Mouse (Mus musculus) heart, embryonic 11.5 days (tissue): ENCODE results near the gene Ccdc194. TPM values are rescaled to one million over a fixed set of nuclear protein-coding genes. Genes with fewer than 3 reads are reported as not detected.
A peak's percentile ranks its signal among the peaks of the same experiment; 100 is the strongest.

Experiments used
- ATAC-seq: fragments of 200-750 bp; cut with Nextera tagmentation; replicated peaks from 2 replicates; pipeline ENCODE4 v1.8.0; 2017; ENCODE audit warnings: moderate library complexity; ENCODE audit not compliant: insufficient number of reproducible peaks, low FRiP score, low TSS enrichment
- H3K27ac ChIP-seq: fragments of 300-500 bp; sonication (generic); 2 replicates; pipeline ENCODE4 v1.5.1; 2014; ENCODE audit warnings: mild to moderate bottlenecking, low read depth, low read length
- H3K27me3 ChIP-seq: fragments of 300-500 bp; sonication (generic); 2 replicates; pipeline ENCODE4 v1.6.1; 2014; ENCODE audit warnings: mild to moderate bottlenecking, low read length, mixed read lengths; ENCODE audit not compliant: control insufficient read depth, insufficient read depth
- H3K36me3 ChIP-seq: fragments of 300-500 bp; sonication (generic); 2 replicates; pipeline ENCODE4 v1.6.1; 2014; ENCODE audit warnings: mild to moderate bottlenecking, low read length, moderate library complexity, mixed read lengths; ENCODE audit not compliant: control insufficient read depth, insufficient read depth
- H3K4me1 ChIP-seq: fragments of 300-500 bp; sonication (generic); 2 replicates; pipeline ENCODE4 v1.6.1; 2014; ENCODE audit warnings: low read length; ENCODE audit not compliant: control insufficient read depth, insufficient read depth
- H3K4me2 ChIP-seq: fragments of 300-500 bp; sonication (generic); 2 replicates; pipeline ENCODE4 v1.6.1; 2014; ENCODE audit warnings: mild to moderate bottlenecking, moderate library complexity
- H3K4me3 ChIP-seq: fragments of 300-500 bp; sonication (generic); 2 replicates; pipeline ENCODE4 v1.5.1; 2014; ENCODE audit warnings: low read depth, low read length
- H3K9ac ChIP-seq: fragments of 300-500 bp; sonication (generic); 2 replicates; pipeline ENCODE4 v1.6.1; 2014; ENCODE audit warnings: mild to moderate bottlenecking, low read depth, low read length, moderate library complexity
- H3K9me3 ChIP-seq: fragments of 300-500 bp; sonication (generic); replicated peaks from 2 replicates; pipeline ENCODE4 v1.6.1; 2016; ENCODE audit warnings: low read length; ENCODE audit not compliant: control insufficient read depth
- WGBS: fragments of 180-500 bp; shearing (Covaris S2); extraction: QIAGEN DNeasy Blood & Tissue Kit; methylation state at CpG from one replicate; pipeline ENCODE4 v1.1.7; 2014; ENCODE audit not compliant: insufficient replicate concordance; 5-methylcytosine and 5-hydroxymethylcytosine counted together
- polyA plus RNA-seq: library from polyadenylated mRNA; unstranded; fragments of >200 nt; fragmentation: Nextera tagmentation; extraction: Ambion mirVana; gene quantifications from 2 replicates; pipeline ENCODE4 v1.2.1, GENCODE M21; 2014

Ccdc194 gene
- polyA plus RNA-seq, 1 experiment from 2014 or later: 1.3 TPM

GRCm38 (mm10) chr8:71568941-71569340 lies 43.4 kb upstream of the Ccdc194 start:
- ATAC-seq: no peak

DNA sequence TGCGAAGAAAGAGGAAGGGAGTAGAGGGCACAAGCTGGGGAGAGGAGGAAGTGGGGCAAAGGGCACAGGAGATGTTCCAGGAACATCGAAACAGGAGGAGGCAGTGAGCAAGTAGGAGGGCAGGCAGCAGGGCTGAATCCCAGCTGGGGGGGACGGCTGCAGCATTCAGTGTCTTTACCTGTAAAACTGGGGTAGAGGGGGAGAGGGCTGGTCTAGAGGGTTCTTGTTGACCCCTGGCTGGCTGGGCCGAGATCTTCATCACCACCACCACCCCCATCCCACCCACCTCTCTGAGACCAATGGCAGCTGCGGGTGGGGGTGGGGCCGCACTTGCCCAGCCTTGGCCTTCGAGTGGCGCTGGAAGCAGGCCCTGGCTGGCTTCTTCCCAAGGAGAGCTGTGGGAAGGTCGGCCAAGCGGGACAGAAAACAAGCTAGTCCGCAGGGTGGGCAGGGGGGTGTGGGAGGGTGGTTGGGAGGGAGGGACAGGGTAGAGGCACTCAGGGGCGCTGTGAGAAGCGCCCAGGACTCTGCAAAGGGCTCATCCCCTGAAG lies 43.0 kb upstream of the Ccdc194 start, which contains the start of gene Slc27a1:
TSS of gene Slc27a1 (plus strand) at position 496 of the 551 bp plus-strand sequence.
- H3K4me3 ChIP-seq: peak within 1 kb of the TSS; percentile 59
- H3K27ac ChIP-seq: no peak within 1 kb of the TSS
- H3K36me3 ChIP-seq: peaks cover 2% of the 10 kb centered on the region; the same call in 1 of the 2 replicates
- peaks cover 12% of the 10 kb centered on the region for H3K4me1 ChIP-seq
- no peak for ATAC-seq
- peak within 1 kb of the TSS; percentile 64 for H3K9ac ChIP-seq
- peaks cover 24% of the 10 kb centered on the region for H3K27me3 ChIP-seq
- H3K9me3 ChIP-seq: 0 out of 2 replicates have a peak, but pooled peaks cover 3% of the 10 kb centered on the region
- peak within 1 kb of the TSS; percentile 92 for H3K4me2 ChIP-seq
- 14% methylated on average over 13 of the region's 13 CpGs for WGBS

More at GRCm38 (mm10) chr8:71568941-71569340, 43.4 kb upstream of the Ccdc194 start:
- WGBS: 26% methylated on average over 6 of the region's 6 CpGs
- H3K9ac ChIP-seq: no peak overlapping the region
- no peak overlapping the region for H3K27ac ChIP-seq
- H3K4me1 ChIP-seq: peaks cover 12% of the 10 kb centered on the region
- H3K9me3 ChIP-seq: 0 out of 2 replicates have a peak, but pooled peaks cover 3% of the 10 kb centered on the region
- peak overlapping the region; percentile 92 for H3K4me2 ChIP-seq
- H3K4me3 ChIP-seq: peak overlapping the region; percentile 59
- H3K27me3 ChIP-seq: peaks cover 24% of the 10 kb centered on the region
- peaks cover 1% of the 10 kb centered on the region; the same call in 1 of the 2 replicates for H3K36me3 ChIP-seq

- no peak overlapping the region for H3K27ac ChIP-seq
- no peak overlapping the region for H3K4me2 ChIP-seq
- 0 out of 2 replicates have a peak, but pooled peaks cover 3% of the 10 kb centered on the region for H3K9me3 ChIP-seq
- peaks cover 2% of the 10 kb centered on the region; the same call in 1 of the 2 replicates for H3K36me3 ChIP-seq
- no peak for ATAC-seq
- no peak overlapping the region for H3K4me3 ChIP-seq
- H3K4me1 ChIP-seq: peaks cover 12% of the 10 kb centered on the region
- H3K27me3 ChIP-seq: peaks cover 33% of the 10 kb centered on the region
- 58% methylated on average over 7 of the region's 7 CpGs for WGBS
- no peak overlapping the region for H3K9ac ChIP-seq
Observed at GRCm38 (mm10) chr8:71567587-71567986, 42.1 kb upstream of the Ccdc194 start.

DNA sequence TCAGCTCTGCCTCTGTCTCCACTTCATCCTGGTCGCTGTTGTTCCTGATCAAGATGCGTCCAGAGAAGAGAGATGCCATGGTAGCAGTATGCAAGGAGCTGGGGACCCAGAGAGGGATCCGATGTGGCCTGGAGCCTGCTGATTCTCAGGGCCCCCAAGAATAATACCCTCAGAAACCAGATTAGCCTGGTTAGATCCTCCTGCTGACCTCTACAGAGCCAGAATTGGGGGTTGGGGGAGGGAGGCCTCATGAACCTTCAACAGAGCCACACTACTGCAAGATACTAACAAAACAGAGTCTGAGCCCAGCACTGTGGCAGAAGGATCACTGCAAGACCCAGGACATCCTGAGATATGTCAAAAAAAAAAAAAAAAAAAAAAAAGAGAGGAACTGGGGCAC lies 41.0 kb upstream of the Ccdc194 start, which contains the start of gene Nxnl1:
TSS of gene Nxnl1 (minus strand) at position 101 of the 400 bp plus-strand sequence.
- no peak for ATAC-seq
- no peak within 1 kb of the TSS for H3K9ac ChIP-seq
- WGBS: 58% methylated on average over 3 of the region's 3 CpGs
- H3K9me3 ChIP-seq: 0 out of 2 replicates have a peak, but pooled peaks cover 3% of the 10 kb centered on the region
- no peak within 1 kb of the TSS for H3K4me3 ChIP-seq
- H3K27ac ChIP-seq: no peak within 1 kb of the TSS
- H3K36me3 ChIP-seq: peaks cover 2% of the 10 kb centered on the region; the same call in 1 of the 2 replicates
- H3K4me1 ChIP-seq: peaks cover 12% of the 10 kb centered on the region
- peaks cover 42% of the 10 kb centered on the region for H3K27me3 ChIP-seq
- H3K4me2 ChIP-seq: no peak within 1 kb of the TSS

- Histone ChIP-seq H3K9me3 (0 out of 2 replicates have a peak, but pooled peaks cover 3% of the 10 kb centered on the region), H3K4me3 (no peak overlapping the region), H3K9ac (no peak overlapping the region), H3K4me2 (no peak overlapping the region), H3K36me3 (peaks cover 2% of the 10 kb centered on the region; the same call in 1 of the 2 replicates), H3K4me1 (peaks cover 4% of the 10 kb centered on the region), H3K27ac (no peak overlapping the region), H3K27me3 (peaks cover 55% of the 10 kb centered on the region)
- no peak for ATAC-seq
- 73% methylated on average over 4 of the region's 4 CpGs for WGBS
Observed at GRCm38 (mm10) chr8:71563992-71564391, 38.5 kb upstream of the Ccdc194 start.

- H3K9me3 ChIP-seq: 0 out of 2 replicates have a peak, but pooled peaks cover 3% of the 10 kb centered on the region
- peak overlapping the region; percentile 54 for H3K4me2 ChIP-seq
- peak overlapping the region; percentile 1; the same call in 1 of the 2 replicates for H3K4me3 ChIP-seq
- peaks cover 56% of the 10 kb centered on the region for H3K27me3 ChIP-seq
- no peak overlapping the region for H3K9ac ChIP-seq
- no peak overlapping the region for H3K27ac ChIP-seq
- peaks cover 8% of the 10 kb centered on the region for H3K4me1 ChIP-seq
- peaks cover 2% of the 10 kb centered on the region; the same call in 1 of the 2 replicates for H3K36me3 ChIP-seq
- ATAC-seq: 0 out of 2 replicates have a peak, but pooled peaks have one; percentile 12
- WGBS: 1% methylated on average over 32 of the region's 33 CpGs
Observed at GRCm38 (mm10) chr8:71562751-71563150, 37.2 kb upstream of the Ccdc194 start.

GRCm38 (mm10) chr8:71561401-71561800 lies 35.9 kb upstream of the Ccdc194 start:
- Histone ChIP-seq H3K9ac (no peak overlapping the region), H3K27ac (no peak overlapping the region), H3K9me3 (0 out of 2 replicates have a peak, but pooled peaks cover 3% of the 10 kb centered on the region), H3K4me1 (peaks cover 8% of the 10 kb centered on the region), H3K27me3 (peaks cover 64% of the 10 kb centered on the region), H3K4me3 (no peak overlapping the region), H3K36me3 (peaks cover 2% of the 10 kb centered on the region; the same call in 1 of the 2 replicates), H3K4me2 (no peak overlapping the region)
- 3% methylated on average over 15 of the region's 15 CpGs for WGBS
- no peak for ATAC-seq

DNA sequence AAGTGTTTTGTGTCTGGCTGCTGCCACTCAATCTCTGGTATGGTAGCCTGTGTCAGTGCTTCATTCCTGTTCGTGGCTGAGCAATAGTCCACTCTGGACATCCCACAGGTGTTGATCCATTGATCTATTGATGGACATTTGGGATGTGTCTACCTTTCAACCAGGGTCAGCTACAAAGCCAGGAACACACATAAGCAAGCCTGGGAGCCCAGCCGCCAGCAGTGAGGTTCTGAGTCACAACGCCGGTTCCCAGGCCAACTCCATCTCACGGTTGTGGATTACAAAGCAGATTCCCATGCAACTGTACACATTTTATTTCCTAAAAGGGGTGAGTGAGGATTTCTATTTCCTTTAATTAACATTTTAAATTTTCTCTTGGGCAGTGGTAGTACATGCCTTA lies 35.3 kb upstream of the Ccdc194 start:
- Histone ChIP-seq H3K4me3 (no peak overlapping the region), H3K9me3 (0 out of 2 replicates have a peak, but pooled peaks cover 3% of the 10 kb centered on the region), H3K9ac (no peak overlapping the region), H3K4me2 (no peak overlapping the region), H3K27ac (no peak overlapping the region), H3K27me3 (peaks cover 62% of the 10 kb centered on the region), H3K4me1 (peaks cover 8% of the 10 kb centered on the region), H3K36me3 (peaks cover 2% of the 10 kb centered on the region; the same call in 1 of the 2 replicates)
- 80% methylated on average over 5 of the region's 5 CpGs for WGBS
- ATAC-seq: no peak
